Mouse (Mus musculus) left cerebral cortex, adult 8-10 months (tissue): Measurements from ENCODE around the gene Snd1. TPM values are rescaled to one million over a fixed set of nuclear protein-coding genes. Genes with fewer than 3 reads are reported as not detected.
"Not testable (repeated sequence)": the region's sequence is repeated elsewhere in the genome, so short reads cannot be mapped to it uniquely, and the experiment has no call there.

Experiments used
- DNase-seq, 2 experiments: peaks; one replicate each; pipeline ENCODE4 v3.0.0; 2022; ENCODE audit warnings: low spot score in 2 of 2
- total RNA-seq, 4 experiments: library from RNA; stranded (reverse); gene quantifications; 2 replicates each; pipeline ENCODE4 v1.2.4; 2022

Snd1 gene
- total RNA-seq, 4 experiments from 2014 or later = 81.9 to 93.2 (median 88.8) TPM

- no peak for DNase-seq
These were observed 11.1 kb downstream of the Snd1 start for GRCm38 (mm10) chr6:28486008-28486407.

GRCm38 (mm10) chr6:28486471-28486870, 11.5 kb downstream of the Snd1 start:
- no peak for DNase-seq

- DNase-seq = no peak
These were observed 12.0 kb downstream of the Snd1 start for GRCm38 (mm10) chr6:28486905-28487304.

GRCm38 (mm10) chr6:28488204-28488851, 13.4 kb downstream of the Snd1 start:
- DNase-seq = no peak

GRCm38 (mm10) chr6:28490612-28491011, 15.7 kb downstream of the Snd1 start:
- no peak for DNase-seq

- no peak for DNase-seq
These were observed 16.3 kb downstream of the Snd1 start for GRCm38 (mm10) chr6:28491198-28491597.

- no peak for DNase-seq
These were observed 22.9 kb downstream of the Snd1 start for GRCm38 (mm10) chr6:28497837-28498236.

GRCm38 (mm10) chr6:28502576-28502975, 27.6 kb downstream of the Snd1 start:
- DNase-seq = no peak

- no peak for DNase-seq
These were observed 28.2 kb downstream of the Snd1 start for GRCm38 (mm10) chr6:28503148-28503547.

- DNase-seq = no peak
These were observed 29.7 kb downstream of the Snd1 start for GRCm38 (mm10) chr6:28504611-28505010.

GRCm38 (mm10) chr6:28507759-28508158, 32.8 kb downstream of the Snd1 start:
- DNase-seq = no peak

- DNase-seq = no peak
These were observed 39.3 kb downstream of the Snd1 start for GRCm38 (mm10) chr6:28514195-28514594.

- DNase-seq = no peak
These were observed 40.0 kb downstream of the Snd1 start for GRCm38 (mm10) chr6:28514830-28515350.

GRCm38 (mm10) chr6:28516618-28517017, 41.7 kb downstream of the Snd1 start:
- no peak for DNase-seq

- no peak for DNase-seq
These were observed 42.1 kb downstream of the Snd1 start for GRCm38 (mm10) chr6:28517050-28517449.

GRCm38 (mm10) chr6:28519426-28519825, 44.5 kb downstream of the Snd1 start:
- DNase-seq = no peak

- DNase-seq = not testable (repeated sequence)
These were observed 45.8 kb downstream of the Snd1 start for GRCm38 (mm10) chr6:28520787-28521186.

- no peak for DNase-seq
These were observed 46.5 kb downstream of the Snd1 start for GRCm38 (mm10) chr6:28521416-28521815.

- DNase-seq = no peak
These were observed 50.6 kb downstream of the Snd1 start for GRCm38 (mm10) chr6:28525589-28525988.

- no peak for DNase-seq
These were observed 52.5 kb downstream of the Snd1 start for GRCm38 (mm10) chr6:28527459-28527858.

GRCm38 (mm10) chr6:28528208-28528607, 53.3 kb downstream of the Snd1 start:
- no peak for DNase-seq

GRCm38 (mm10) chr6:28536464-28536863, 61.5 kb downstream of the Snd1 start:
- DNase-seq = no peak

GRCm38 (mm10) chr6:28537851-28538527, 63.0 kb downstream of the Snd1 start:
- DNase-seq = peak in 1 of 2 experiments; percentile 76
